Mouse (Mus musculus) liver, postnatal 0 days (tissue): ENCODE data around the gene Me3. TPM values are rescaled to one million over a fixed set of nuclear protein-coding genes. Genes with fewer than 3 reads are reported as not detected.
A peak's percentile ranks its signal among the peaks of the same experiment; 100 is the strongest.

Experiments used
- ATAC-seq: fragments of 200-750 bp; cut with Nextera tagmentation; 2 replicates; pipeline ENCODE4 v1.8.0; 2017; ENCODE audit warnings: mild to moderate bottlenecking, moderate library complexity
- DNase-seq: peaks from one replicate; pipeline ENCODE4 v3.0.0-alpha.2; 2016
- H3K27ac ChIP-seq: fragments of 300-500 bp; sonication (generic); 2 replicates; pipeline ENCODE4 v1.5.1; 2014; ENCODE audit warnings: antibody characterized with exemption, moderate library complexity, mild to moderate bottlenecking, low read depth
- H3K27me3 ChIP-seq: fragments of 300-500 bp; sonication (generic); 2 replicates; pipeline ENCODE4 v1.6.1; 2014; ENCODE audit warnings: low read length, control low read depth, mixed read lengths; ENCODE audit not compliant: insufficient read depth
- H3K36me3 ChIP-seq: fragments of 300-500 bp; sonication (generic); replicated peaks from 2 replicates; pipeline ENCODE4 v1.6.1; 2014; ENCODE audit warnings: mild to moderate bottlenecking, control low read depth, low read length, moderate library complexity, mixed read lengths; ENCODE audit not compliant: insufficient read depth
- H3K4me1 ChIP-seq: fragments of 300-500 bp; sonication (generic); 2 replicates; pipeline ENCODE4 v1.6.1; 2014; ENCODE audit warnings: antibody characterized with exemption, mild to moderate bottlenecking, control low read depth; ENCODE audit not compliant: insufficient read depth
- H3K4me2 ChIP-seq: fragments of 300-500 bp; sonication (generic); 2 replicates; pipeline ENCODE4 v1.6.1; 2014; ENCODE audit warnings: low read depth, mild to moderate bottlenecking, low read length, moderate library complexity, mixed read lengths
- H3K4me3 ChIP-seq: fragments of 300-500 bp; sonication (generic); 2 replicates; pipeline ENCODE4 v1.5.1; 2014; ENCODE audit warnings: low read depth, low read length
- H3K9ac ChIP-seq: fragments of 300-500 bp; sonication (generic); replicated peaks from 2 replicates; pipeline ENCODE4 v1.6.1; 2014; ENCODE audit warnings: mild to moderate bottlenecking, moderate library complexity
- H3K9me3 ChIP-seq: fragments of 300-500 bp; sonication (generic); 2 replicates; pipeline ENCODE4 v1.6.1; 2016; ENCODE audit warnings: mild to moderate bottlenecking, control low read depth, low read length, mixed read lengths
- CTCF ChIP-seq: sonication (generic); IDR thresholded peaks from 2 replicates; pipeline ENCODE4 v1.5.1; 2016; ENCODE audit warnings: antibody characterized with exemption, low read depth
- EP300 ChIP-seq: IDR thresholded peaks from 2 replicates; pipeline ENCODE4 v1.6.1; 2016; ENCODE audit warnings: antibody characterized with exemption, low read depth, mild to moderate bottlenecking
- WGBS: fragments of 180-500 bp; shearing (Covaris S2); extraction: QIAGEN DNeasy Blood & Tissue Kit; methylation state at CpG from one replicate; pipeline ENCODE4 v1.1.7; 2014; ENCODE audit not compliant: insufficient replicate concordance; 5-methylcytosine and 5-hydroxymethylcytosine counted together
- polyA plus RNA-seq: library from polyadenylated mRNA; unstranded; fragments of >200 nt; fragmentation: Nextera tagmentation; extraction: Ambion mirVana; gene quantifications from 2 replicates; pipeline ENCODE4 v1.2.1, GENCODE M21; 2015

Me3 gene
- polyA plus RNA-seq, 1 experiment from 2014 or later: 0.34 TPM

- H3K9me3 ChIP-seq: no peaks in the 10 kb centered on the region
- DNase-seq (no peak), ATAC-seq (no peak)
- no peak overlapping the region for H3K4me2 ChIP-seq
- no peak overlapping the region for H3K27ac ChIP-seq
- no peak overlapping the region for H3K9ac ChIP-seq
- H3K36me3 ChIP-seq: no peaks in the 10 kb centered on the region
- no peaks in the 10 kb centered on the region for H3K4me1 ChIP-seq
- H3K27me3 ChIP-seq: no peaks in the 10 kb centered on the region
- 22% methylated on average over 2 of the region's 2 CpGs for WGBS
- no peak for TF ChIP-seq CTCF
- TF ChIP-seq EP300: no peak
- H3K4me3 ChIP-seq: no peak overlapping the region
Observed at GRCm38 (mm10) chr7:89809400-89809799, 177.2 kb downstream of the Me3 start.

GRCm38 (mm10) chr7:89828436-89829065 is 196.4 kb downstream of the Me3 start:
- H3K36me3 ChIP-seq: no peaks in the 10 kb centered on the region
- no peak overlapping the region for H3K4me3 ChIP-seq
- DNase-seq: no peak
- ATAC-seq: no peak
- H3K9ac ChIP-seq: no peak overlapping the region
- no peaks in the 10 kb centered on the region for H3K9me3 ChIP-seq
- no peak for TF ChIP-seq EP300
- no peak for TF ChIP-seq CTCF
- 71% methylated on average over 4 of the region's 4 CpGs for WGBS
- H3K4me2 ChIP-seq: no peak overlapping the region
- H3K4me1 ChIP-seq: no peaks in the 10 kb centered on the region
- H3K27ac ChIP-seq: no peak overlapping the region
- H3K27me3 ChIP-seq: no peaks in the 10 kb centered on the region

GRCm38 (mm10) chr7:89829201-89829600 is 197.0 kb downstream of the Me3 start:
- WGBS: 48% methylated on average over 7 of the region's 7 CpGs
- no peaks in the 10 kb centered on the region for H3K4me1 ChIP-seq
- ATAC-seq (no peak), DNase-seq (no peak)
- TF ChIP-seq CTCF (peak; percentile 42), EP300 (no peak)
- H3K4me3 ChIP-seq: no peak overlapping the region
- H3K9ac ChIP-seq: no peak overlapping the region
- no peaks in the 10 kb centered on the region for H3K9me3 ChIP-seq
- H3K27me3 ChIP-seq: no peaks in the 10 kb centered on the region
- H3K27ac ChIP-seq: no peak overlapping the region
- H3K4me2 ChIP-seq: no peak overlapping the region
- no peaks in the 10 kb centered on the region for H3K36me3 ChIP-seq

- Histone ChIP-seq H3K36me3 (no peaks in the 10 kb centered on the region), H3K4me3 (no peak overlapping the region), H3K4me1 (no peaks in the 10 kb centered on the region), H3K9me3 (no peaks in the 10 kb centered on the region), H3K9ac (no peak overlapping the region), H3K27me3 (no peaks in the 10 kb centered on the region), H3K4me2 (no peak overlapping the region), H3K27ac (no peak overlapping the region)
- 81% methylated on average over 8 of the region's 8 CpGs for WGBS
- no peak for ATAC-seq
- TF ChIP-seq EP300: no peak
- no peak for TF ChIP-seq CTCF
- no peak for DNase-seq
Observed at GRCm38 (mm10) chr7:89833521-89833920, 201.3 kb downstream of the Me3 start.

- Histone ChIP-seq H3K4me1 (no peaks in the 10 kb centered on the region), H3K9me3 (no peaks in the 10 kb centered on the region), H3K27ac (no peak overlapping the region), H3K4me2 (no peak overlapping the region), H3K4me3 (no peak overlapping the region), H3K36me3 (no peaks in the 10 kb centered on the region), H3K9ac (no peak overlapping the region), H3K27me3 (no peaks in the 10 kb centered on the region)
- peak; percentile 33 for DNase-seq
- TF ChIP-seq CTCF (no peak), EP300 (no peak)
- 50% methylated on average over 8 of the region's 8 CpGs for WGBS
- ATAC-seq: peak; percentile 63
Observed at GRCm38 (mm10) chr7:89835566-89835965, 203.4 kb downstream of the Me3 start.

- Histone ChIP-seq H3K4me3 (no peak overlapping the region), H3K4me1 (no peaks in the 10 kb centered on the region), H3K27me3 (no peaks in the 10 kb centered on the region), H3K36me3 (no peaks in the 10 kb centered on the region), H3K4me2 (no peak overlapping the region), H3K27ac (no peak overlapping the region), H3K9ac (no peak overlapping the region), H3K9me3 (no peaks in the 10 kb centered on the region)
- 86% methylated on average over 7 of the region's 7 CpGs for WGBS
- ATAC-seq (no peak), DNase-seq (no peak)
- TF ChIP-seq EP300 (no peak), CTCF (no peak)
Observed at GRCm38 (mm10) chr7:89836676-89837075, 204.5 kb downstream of the Me3 start.

- ATAC-seq: no peak
- WGBS: 32% methylated on average over 4 of the region's 4 CpGs
- H3K9ac ChIP-seq: no peak overlapping the region
- H3K4me3 ChIP-seq: no peak overlapping the region
- H3K27ac ChIP-seq: no peak overlapping the region
- TF ChIP-seq CTCF (no peak), EP300 (no peak)
- no peak for DNase-seq
- H3K36me3 ChIP-seq: no peaks in the 10 kb centered on the region
- no peaks in the 10 kb centered on the region for H3K9me3 ChIP-seq
- H3K4me1 ChIP-seq: no peaks in the 10 kb centered on the region
- H3K4me2 ChIP-seq: no peak overlapping the region
- no peaks in the 10 kb centered on the region for H3K27me3 ChIP-seq
Observed at GRCm38 (mm10) chr7:89837841-89838240, 205.6 kb downstream of the Me3 start.
